ENCODE assay signal across 13 mouse cellular contexts in the genomic region with DNA sequence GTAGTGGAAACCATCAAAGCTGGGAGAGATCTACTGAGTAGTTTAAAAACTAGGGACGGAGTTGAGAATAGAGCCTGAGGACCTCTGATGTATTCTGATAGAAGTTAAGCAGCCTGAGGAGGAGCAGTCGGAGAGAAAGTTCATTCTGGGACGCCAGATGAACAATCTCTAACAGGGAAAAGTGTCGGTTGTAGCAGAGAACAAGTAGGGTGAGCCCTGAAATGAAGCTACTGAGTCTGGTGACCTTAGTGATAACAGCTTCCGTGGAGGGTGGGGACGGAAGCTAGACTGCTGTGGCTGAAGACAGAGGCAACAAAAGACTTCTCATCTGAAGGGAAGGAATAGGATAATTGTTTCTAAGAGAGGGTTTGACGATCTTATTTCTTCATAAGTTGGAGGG. TPM values are rescaled to one million over a fixed set of nuclear protein-coding genes. Genes with fewer than 3 reads are reported as not detected.
A peak's percentile ranks its signal among the peaks of the same experiment; 100 is the strongest.
DNase-seq lines count a peak whose midpoint lies in the region; ATAC-seq and TF ChIP-seq lines count a peak whose summit lies in the region.
"Had no signal": no experiment of that assay in that cellular context is flagged by ENCODE, and none has a peak within 500 bp of the region (broad histone marks: within the 10 kb centered on the region; RNA-seq: fewer than 3 reads in every experiment).

No protein-coding gene starts in this region.

- intact Hi-C loops in left cerebral cortex, postnatal 36 days (cut with DNase I), result no loop called here

- no peaks in the 10 kb centered on the region for H3K36me3 ChIP-seq in lung, embryonic 14.5 days (ENCODE audit: insufficient read depth)
- H3K36me3 ChIP-seq in intestine, embryonic 16.5 days (ENCODE audit: control insufficient read depth, insufficient read depth, low read length), result no peaks in the 10 kb centered on the region
- H3K36me3 ChIP-seq: neural tube, embryonic 12.5 days had no signal

- H3K27me3 ChIP-seq in lung, embryonic 14.5 days (ENCODE audit: insufficient read depth, low read length), result no peaks in the 10 kb centered on the region
- no peaks in the 10 kb centered on the region for H3K27me3 ChIP-seq in intestine, embryonic 16.5 days (replicated peaks; ENCODE audit: control insufficient read depth, insufficient read depth, low read length)
- H3K27me3 ChIP-seq: neural tube, embryonic 12.5 days had no signal

- H3K4me1 ChIP-seq in lung, embryonic 14.5 days (ENCODE audit: insufficient read depth), result no peaks in the 10 kb centered on the region
- peaks cover 14% of the 10 kb centered on the region; the same call in 1 of the 2 replicates for H3K4me1 ChIP-seq in intestine, embryonic 16.5 days (ENCODE audit: control insufficient read depth, insufficient read depth, low read length)
- H3K4me1 ChIP-seq: neural tube, embryonic 12.5 days had no signal

- no peak overlapping the region for H3K4me3 ChIP-seq in lung, embryonic 14.5 days (ENCODE audit: low read depth, low read length)
- no peak overlapping the region for H3K4me3 ChIP-seq in intestine, embryonic 16.5 days (ENCODE audit: low read length)
- H3K4me3 ChIP-seq: neural tube, embryonic 12.5 days had no signal

- peak; percentile 7 for DNase-seq in lung, embryonic 14.5 days
- DNase-seq in lung, postnatal 36 days, result no peak
- DNase-seq in MEL-GATA-1-ER (ENCODE audit: extremely low read depth, low read depth), result peak; percentile 82
- no peak for DNase-seq in gastrocnemius, adult 8-10 months (ENCODE audit: low spot score in 2 of 2)
- DNase-seq in left cerebral cortex, postnatal 36 days (ENCODE audit: low spot score in 2 of 2), result no peak
- no peak for DNase-seq in cerebellum, adult 8-10 months
- DNase-seq: cerebellum, postnatal 36 days; kidney, adult 18-20 months; right cerebral cortex, adult 18-20 months had no signal

- WGBS in lung, embryonic 14.5 days, result 34% methylated on average over 7 of the region's 7 CpGs
- 47% methylated on average over 7 of the region's 7 CpGs for WGBS in intestine, embryonic 16.5 days

- no peak overlapping the region for H3K27ac ChIP-seq in lung, embryonic 14.5 days (ENCODE audit: low read depth)
- no peak overlapping the region for H3K27ac ChIP-seq in intestine, embryonic 16.5 days (ENCODE audit: low read length)
- H3K27ac ChIP-seq: neural tube, embryonic 12.5 days had no signal

- ATAC-seq in lung, embryonic 14.5 days (ENCODE audit: insufficient read depth), result no peak
- peak; percentile 65 for ATAC-seq in intestine, embryonic 16.5 days
- peak; percentile 89 for ATAC-seq in megakaryocyte-erythroid progenitor cell, adult 5-6 weeks (replicated peaks; ENCODE audit: low FRiP score, low TSS enrichment, poor library complexity, severe bottlenecking)

- H3K9me3 ChIP-seq in lung, embryonic 14.5 days (ENCODE audit: low read depth, low read length), result no peaks in the 10 kb centered on the region
- H3K9me3 ChIP-seq in intestine, embryonic 16.5 days (ENCODE audit: control insufficient read depth, low read length), result no peaks in the 10 kb centered on the region
- H3K9me3 ChIP-seq: neural tube, embryonic 12.5 days had no signal

- H3K4me2 ChIP-seq in lung, embryonic 14.5 days, result no peak overlapping the region
- H3K4me2 ChIP-seq in intestine, embryonic 16.5 days (ENCODE audit: low read depth, low read length), result no peak overlapping the region
- H3K4me2 ChIP-seq: midbrain, embryonic 11.5 days; neural tube, embryonic 12.5 days had no signal

- no peak overlapping the region for H3K9ac ChIP-seq in lung, embryonic 14.5 days
- H3K9ac ChIP-seq in intestine, embryonic 16.5 days (ENCODE audit: low read depth, low read length), result no peak overlapping the region
- H3K9ac ChIP-seq: neural tube, embryonic 12.5 days had no signal

- no peak for TF ChIP-seq CTCF in lung, embryonic 14.5 days (IDR thresholded peaks at IDR 0.05; ENCODE audit: low read depth)

RNA-seq across cellular contexts. Expression of a gene that starts 47.8 kb away (rescaled TPM):
- 15.9 and 16.3 TPM in 2 replicates for polyA plus RNA-seq in lung, embryonic 14.5 days (2014; fragmentation: Nextera tagmentation; extraction: Ambion mirVana)
- polyA plus RNA-seq in intestine, embryonic 16.5 days (2015; fragmentation: Nextera tagmentation; extraction: Ambion mirVana), result 20.9 and 21.1 TPM in 2 replicates
- total RNA-seq in megakaryocyte-erythroid progenitor cell, adult 5-6 weeks (2014; fragmentation: Nextera tagmentation), result 23.4 and 37.7 TPM in 2 replicates
- total RNA-seq in megakaryocyte-erythroid progenitor cell, adult 5-6 weeks (2017), result 18.4 and 19.4 TPM in 2 replicates
- 100 to 1,000 TPM; 159 to 172 (median 166) TPM for total RNA-seq in gastrocnemius, adult 8-10 months (2022)
- 10 to 100 TPM; 88.5 to 92.8 TPM for total RNA-seq in left cerebral cortex, postnatal 36 days (2021)

RNA-seq across cellular contexts. Expression of a gene that starts 59.6 kb away (rescaled TPM):
- 68.4 and 71.9 TPM in 2 replicates for polyA plus RNA-seq in lung, embryonic 14.5 days (2014; fragmentation: Nextera tagmentation; extraction: Ambion mirVana)
- polyA plus RNA-seq in intestine, embryonic 16.5 days (2015; fragmentation: Nextera tagmentation; extraction: Ambion mirVana), result 69.4 and 71.3 TPM in 2 replicates
- 145 and 157 TPM in 2 replicates for total RNA-seq in megakaryocyte-erythroid progenitor cell, adult 5-6 weeks (2014; fragmentation: Nextera tagmentation)
- total RNA-seq in megakaryocyte-erythroid progenitor cell, adult 5-6 weeks (2017), result 20.5 and 38.6 TPM in 2 replicates
- 10 to 100 TPM in 3 of 4 experiments, 1 to 10 TPM in 1; 8.9 to 14.8 (median 11.5) TPM for total RNA-seq in gastrocnemius, adult 8-10 months (2022)
- 10 to 100 TPM; 25.5 to 31.0 TPM for total RNA-seq in left cerebral cortex, postnatal 36 days (2021)

Comparison
In these comparisons a context has a peak if more than half of its experiments do, and no peak if none do; other contexts are left out.
1. DNase-seq: peak in lung, embryonic 14.5 days (single experiment) and MEL-GATA-1-ER (single experiment); none in lung, postnatal 36 days (single experiment), gastrocnemius, adult 8-10 months (0 of 2), left cerebral cortex, postnatal 36 days (0 of 2) and cerebellum, adult 8-10 months (single experiment).